12 mouse cellular contexts compared by ENCODE assay signal in genomic region chr3:9343586-9343985, GRCm38 (mm10).
DNase-seq lines count a peak whose midpoint lies in the region; ATAC-seq and TF ChIP-seq lines count a peak whose summit lies in the region.
"Had no signal": no experiment of that assay in that cellular context is flagged by ENCODE, and none has a peak within 500 bp of the region (broad histone marks: within the 10 kb centered on the region; RNA-seq: fewer than 3 reads in every experiment).

No protein-coding gene starts in this region.

- 2% methylated on average over 4 of the region's 4 CpGs for WGBS in heart, embryonic 14.5 days
- 21% methylated on average over 4 of the region's 4 CpGs for WGBS in heart, adult 2 months
- 8% methylated on average over 4 of the region's 4 CpGs for WGBS in neural tube, embryonic 15.5 days
- 64% methylated on average over 4 of the region's 4 CpGs for WGBS in thymus, adult 2 months

- no peaks in the 10 kb centered on the region for H3K27me3 ChIP-seq in heart, embryonic 14.5 days (ENCODE audit: control insufficient read depth, insufficient read depth, low read length)
- H3K27me3 ChIP-seq in heart, adult 2 months (ENCODE audit: control insufficient read depth, insufficient read depth, low read length) = no peaks in the 10 kb centered on the region
- peaks cover 16% of the 10 kb centered on the region; the same call in 1 of the 2 replicates for H3K27me3 ChIP-seq in neural tube, embryonic 15.5 days (replicated peaks)
- peaks cover 4% of the 10 kb centered on the region; the same call in 1 of the 2 replicates for H3K27me3 ChIP-seq in thymus, adult 2 months (ENCODE audit: control insufficient read depth, insufficient read depth, low read length)

- no peaks in the 10 kb centered on the region for H3K36me3 ChIP-seq in heart, embryonic 14.5 days (ENCODE audit: control insufficient read depth, insufficient read depth, low read length)
- no peaks in the 10 kb centered on the region for H3K36me3 ChIP-seq in heart, adult 2 months (ENCODE audit: control insufficient read depth, insufficient read depth, low read length)
- H3K36me3 ChIP-seq in neural tube, embryonic 15.5 days = no peaks in the 10 kb centered on the region
- no peaks in the 10 kb centered on the region for H3K36me3 ChIP-seq in thymus, adult 2 months (ENCODE audit: control insufficient read depth, insufficient read depth, low read length)
- H3K36me3 ChIP-seq: forebrain, embryonic 12.5 days; hindbrain, embryonic 12.5 days; liver, embryonic 15.5 days had no signal

- intact Hi-C loops in heart, adult 2 months (cut with DNase I) = loop anchor here (10.0 kb wide), 1 partner anchor 379 kb away; no protein-coding TSS in a partner anchor

- peak overlapping the region; percentile 55 to 74 for H3K27ac ChIP-seq in heart, embryonic 14.5 days (replicated peaks in 1 of 2; ENCODE audit: control insufficient read depth in 1 of 2, insufficient read depth in 1 of 2, low read depth in 2 of 2, low read length in 2 of 2)
- H3K27ac ChIP-seq in heart, adult 2 months = no peak overlapping the region; the same call in 1 of the 2 replicates
- no peak overlapping the region for H3K27ac ChIP-seq in neural tube, embryonic 15.5 days (replicated peaks)
- H3K27ac ChIP-seq in thymus, adult 2 months (ENCODE audit: control insufficient read depth, insufficient read depth, low read length) = no peak overlapping the region
- H3K27ac ChIP-seq: forebrain, embryonic 12.5 days; hindbrain, embryonic 12.5 days; liver, embryonic 15.5 days had no signal

- ATAC-seq in heart, embryonic 14.5 days (ENCODE audit: insufficient number of reproducible peaks, insufficient read depth, low FRiP score, low read depth) = no peak
- no peak for ATAC-seq in neural tube, embryonic 15.5 days (ENCODE audit: low FRiP score)

- no peak for TF ChIP-seq CTCF in heart, adult 2 months (IDR thresholded peaks at IDR 0.05)
- no peak for TF ChIP-seq CTCF in thymus, adult 2 months (IDR thresholded peaks at IDR 0.05; ENCODE audit: borderline replicate concordance, control insufficient read depth, extremely low read depth, insufficient read depth, low read length, poor library complexity)

- TF ChIP-seq POLR2A in heart, adult 2 months (IDR thresholded peaks at IDR 0.05; ENCODE audit: insufficient read depth, low read depth, low read length) = no peak
- no peak for TF ChIP-seq POLR2A in thymus, adult 2 months (IDR thresholded peaks at IDR 0.05; ENCODE audit: control insufficient read depth, extremely low read depth, insufficient read depth, low read length, poor library complexity)

- DNase-seq in heart, adult 2 months = no peak
- DNase-seq in neural tube, embryonic 10.5 days (ENCODE audit: extremely low spot score, low spot score) = peak; percentile 47
- DNase-seq in embryo, embryonic 10.5 days (ENCODE audit: low spot score) = peak; percentile 65
- no peak for DNase-seq in urinary bladder, postnatal 25 days (ENCODE audit: low spot score)
- no peak for DNase-seq in thymus, adult 2 months
- DNase-seq: cerebellum, adult 8-10 months; kidney, adult 2 months had no signal

- H3K9me3 ChIP-seq in heart, embryonic 14.5 days (ENCODE audit: control insufficient read depth, low read length) = no peaks in the 10 kb centered on the region
- H3K9me3 ChIP-seq in neural tube, embryonic 15.5 days (replicated peaks) = no peaks in the 10 kb centered on the region
- H3K9me3 ChIP-seq: forebrain, embryonic 12.5 days; hindbrain, embryonic 12.5 days; liver, embryonic 15.5 days had no signal

- peaks cover 12 to 26% of the 10 kb centered on the region in 2 experiments for H3K4me1 ChIP-seq in heart, embryonic 14.5 days (ENCODE audit: control insufficient read depth in 2 of 2, insufficient read depth in 2 of 2, low read length in 2 of 2)
- peaks cover 2% of the 10 kb centered on the region for H3K4me1 ChIP-seq in heart, adult 2 months (ENCODE audit: control insufficient read depth, insufficient read depth, low read length)
- H3K4me1 ChIP-seq in neural tube, embryonic 15.5 days = peaks cover 28% of the 10 kb centered on the region
- peaks cover 8% of the 10 kb centered on the region for H3K4me1 ChIP-seq in thymus, adult 2 months (replicated peaks; ENCODE audit: control insufficient read depth, insufficient read depth, low read length)

- no peak for TF ChIP-seq EP300 in heart, adult 2 months (IDR thresholded peaks at IDR 0.05; ENCODE audit: insufficient read depth, low read depth, low read length)

- peak overlapping the region; percentile 59 for H3K9ac ChIP-seq in heart, embryonic 14.5 days (ENCODE audit: low read length)
- H3K9ac ChIP-seq in heart, adult 2 months (ENCODE audit: low read depth, low read length) = no peak overlapping the region
- no peak overlapping the region for H3K9ac ChIP-seq in neural tube, embryonic 15.5 days (replicated peaks)
- H3K9ac ChIP-seq: forebrain, embryonic 12.5 days; hindbrain, embryonic 12.5 days; liver, embryonic 15.5 days had no signal

- peak overlapping the region; percentile 36 for H3K4me2 ChIP-seq in heart, embryonic 14.5 days (ENCODE audit: low read length)
- no peak overlapping the region for H3K4me2 ChIP-seq in neural tube, embryonic 15.5 days
- H3K4me2 ChIP-seq: forebrain, embryonic 12.5 days; hindbrain, embryonic 12.5 days; liver, embryonic 15.5 days had no signal

- no peak overlapping the region for H3K4me3 ChIP-seq in heart, embryonic 14.5 days (ENCODE audit: control insufficient read depth in 1 of 2, insufficient read depth in 1 of 2, low read depth in 1 of 2, low read length in 2 of 2)
- no peak overlapping the region for H3K4me3 ChIP-seq in heart, adult 2 months
- no peak overlapping the region for H3K4me3 ChIP-seq in neural tube, embryonic 15.5 days (replicated peaks)
- no peak overlapping the region for H3K4me3 ChIP-seq in thymus, adult 2 months (ENCODE audit: control insufficient read depth, insufficient read depth, low read length)
- H3K4me3 ChIP-seq: forebrain, embryonic 12.5 days; hindbrain, embryonic 12.5 days; liver, embryonic 15.5 days had no signal

- no peaks in the 10 kb centered on the region for H3K79me2 ChIP-seq in heart, adult 2 months (replicated peaks; ENCODE audit: control insufficient read depth, insufficient read depth, low read length)

Comparison
In these comparisons a context has a peak if more than half of its experiments do, and no peak if none do; other contexts are left out.
1. H3K27ac ChIP-seq: peak in heart, embryonic 14.5 days (2 of 2); none in heart, adult 2 months (single experiment), neural tube, embryonic 15.5 days (single experiment) and thymus, adult 2 months (single experiment).
2. DNase-seq: peak in neural tube, embryonic 10.5 days (single experiment) and embryo, embryonic 10.5 days (single experiment); none in heart, adult 2 months (0 of 2), urinary bladder, postnatal 25 days (single experiment) and thymus, adult 2 months (single experiment).